Mouse (Mus musculus) stomach, embryonic 14.5 days (tissue): ENCODE results near the gene Inhbc. TPM values are rescaled to one million over a fixed set of nuclear protein-coding genes. Genes with fewer than 3 reads are reported as not detected.

Experiments used
- ATAC-seq: fragments of 200-750 bp; cut with Nextera tagmentation; 2 replicates; pipeline ENCODE4 v1.8.0; 2017; ENCODE audit warnings: low read depth, moderate TSS enrichment; ENCODE audit not compliant: insufficient number of reproducible peaks, insufficient read depth, low FRiP score
- H3K27ac ChIP-seq: fragments of 300-500 bp; sonication (generic); 2 replicates; pipeline ENCODE4 v1.5.1; 2014; ENCODE audit warnings: mild to moderate bottlenecking, low read length, moderate library complexity, mixed read lengths
- H3K27me3 ChIP-seq: fragments of 300-500 bp; sonication (generic); 2 replicates; pipeline ENCODE4 v1.6.1; 2014; ENCODE audit warnings: low read length, control low read depth, mixed read lengths; ENCODE audit not compliant: control insufficient read depth, insufficient read depth
- H3K36me3 ChIP-seq: fragments of 300-500 bp; sonication (generic); 2 replicates; pipeline ENCODE4 v1.6.1; 2014; ENCODE audit warnings: mild to moderate bottlenecking, control low read depth, low read length, moderate library complexity, mixed read lengths; ENCODE audit not compliant: control insufficient read depth, insufficient read depth
- H3K4me1 ChIP-seq: fragments of 300-500 bp; sonication (generic); 2 replicates; pipeline ENCODE4 v1.6.1; 2014; ENCODE audit warnings: low read length, control low read depth, mixed read lengths; ENCODE audit not compliant: control insufficient read depth, insufficient read depth
- H3K4me2 ChIP-seq: fragments of 300-500 bp; sonication (generic); replicated peaks from 2 replicates; pipeline ENCODE4 v1.6.1; 2014; ENCODE audit warnings: low read depth, low read length, control low read depth
- H3K4me3 ChIP-seq: fragments of 300-500 bp; sonication (generic); 2 replicates; pipeline ENCODE4 v1.5.1; 2014; ENCODE audit warnings: low read depth, low read length, control low read depth
- H3K9ac ChIP-seq: fragments of 300-500 bp; sonication (generic); replicated peaks from 2 replicates; pipeline ENCODE4 v1.6.1; 2014; ENCODE audit warnings: low read depth, mild to moderate bottlenecking, control low read depth, low read length, moderate library complexity, mixed read lengths
- H3K9me3 ChIP-seq: fragments of 300-500 bp; sonication (generic); 2 replicates; pipeline ENCODE4 v1.6.1; 2016; ENCODE audit warnings: low read depth, low read length, control low read depth; ENCODE audit not compliant: control insufficient read depth
- WGBS: fragments of 180-500 bp; shearing (Covaris S2); extraction: QIAGEN DNeasy Blood & Tissue Kit; methylation state at CpG from one replicate; pipeline ENCODE4 v1.1.7; 2014; 5-methylcytosine and 5-hydroxymethylcytosine counted together
- polyA plus RNA-seq: library from polyadenylated mRNA; unstranded; fragments of >200 nt; fragmentation: Nextera tagmentation; extraction: Ambion mirVana; gene quantifications from 2 replicates; pipeline ENCODE4 v1.2.1, GENCODE M21; 2014

The Inhbc gene
- polyA plus RNA-seq, result 0.35 TPM in 1 of 2 replicates, not detected in the other

- no peak for ATAC-seq
- Histone ChIP-seq H3K4me3 (no peak within 1 kb of the TSS), H3K9ac (no peak within 1 kb of the TSS), H3K4me1 (0 out of 2 replicates have a peak, but pooled peaks cover 7% of the 10 kb centered on the region), H3K9me3 (no peaks in the 10 kb centered on the region), H3K36me3 (no peaks in the 10 kb centered on the region), H3K27ac (no peak within 1 kb of the TSS), H3K4me2 (no peak within 1 kb of the TSS), H3K27me3 (no peaks in the 10 kb centered on the region)
- WGBS, result 73% methylated on average over 22 of the region's 22 CpGs
Measured at GRCm38 (mm10) chr10:127369834-127370820, at the start of gene Inhbc. Gene Inhbc, minus strand, starts transcription at chr10:127370431.

DNA sequence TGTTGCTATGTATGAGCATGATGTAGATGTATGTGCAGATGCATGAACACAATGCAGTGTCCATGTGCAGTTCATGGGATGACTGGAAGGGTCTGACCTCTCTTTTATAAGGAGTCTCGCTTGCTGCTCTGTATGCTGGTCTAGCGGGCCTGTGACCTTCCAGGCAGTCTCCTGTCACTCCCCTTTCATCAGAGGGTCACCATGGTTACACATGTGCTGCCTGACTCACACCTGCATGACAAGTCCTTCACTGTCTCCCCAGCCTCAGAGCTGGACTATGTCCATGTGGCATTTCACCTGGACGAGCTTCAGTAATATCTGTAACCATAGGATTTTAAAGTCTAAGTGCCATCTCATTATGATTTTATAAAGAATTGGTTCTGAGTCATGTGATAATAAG is 43.9 kb upstream of the Inhbc start:
- ATAC-seq, result no peak
- H3K4me1 ChIP-seq, result peaks cover 10% of the 10 kb centered on the region; the same call in 1 of the 2 replicates
- H3K4me3 ChIP-seq, result no peak overlapping the region
- peaks cover 3% of the 10 kb centered on the region; the same call in 1 of the 2 replicates for H3K36me3 ChIP-seq
- no peak overlapping the region for H3K4me2 ChIP-seq
- no peaks in the 10 kb centered on the region for H3K27me3 ChIP-seq
- H3K27ac ChIP-seq, result no peak overlapping the region
- 70% methylated on average over 3 of the region's 3 CpGs for WGBS
- no peaks in the 10 kb centered on the region for H3K9me3 ChIP-seq
- no peak overlapping the region for H3K9ac ChIP-seq

DNA sequence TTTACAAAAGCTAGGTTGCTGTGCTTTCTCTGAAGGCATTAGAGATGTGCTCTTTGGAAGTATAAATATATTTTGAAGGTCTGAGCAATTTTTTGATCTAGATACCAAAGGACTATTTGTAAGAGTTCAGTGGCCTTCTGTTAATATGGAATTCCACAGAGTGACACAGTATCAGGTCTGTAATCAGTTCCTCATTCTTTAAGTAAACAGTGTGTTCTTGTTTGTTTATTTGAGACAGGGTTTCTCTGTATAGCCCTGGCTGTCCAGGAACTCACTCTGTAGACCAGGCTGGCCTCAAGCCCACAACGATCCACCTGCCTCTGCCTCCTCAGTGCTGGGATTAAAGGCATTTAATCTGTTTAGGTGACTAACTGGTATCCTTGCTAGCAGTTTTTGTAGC is 43.4 kb upstream of the Inhbc start:
- 38% methylated on average over 1 of the region's 1 CpGs for WGBS
- H3K27me3 ChIP-seq, result no peaks in the 10 kb centered on the region
- no peak overlapping the region for H3K4me3 ChIP-seq
- ATAC-seq, result no peak
- peaks cover 10% of the 10 kb centered on the region; the same call in 1 of the 2 replicates for H3K4me1 ChIP-seq
- no peak overlapping the region for H3K9ac ChIP-seq
- H3K36me3 ChIP-seq, result peaks cover 3% of the 10 kb centered on the region; the same call in 1 of the 2 replicates
- H3K9me3 ChIP-seq, result no peaks in the 10 kb centered on the region
- no peak overlapping the region for H3K27ac ChIP-seq
- H3K4me2 ChIP-seq, result no peak overlapping the region

GRCm38 (mm10) chr10:127412776-127413175 is 42.5 kb upstream of the Inhbc start:
- no peak overlapping the region for H3K4me3 ChIP-seq
- H3K4me1 ChIP-seq, result peaks cover 10% of the 10 kb centered on the region; the same call in 1 of the 2 replicates
- no peak overlapping the region for H3K4me2 ChIP-seq
- no peak for ATAC-seq
- no peak overlapping the region for H3K9ac ChIP-seq
- H3K36me3 ChIP-seq, result peaks cover 3% of the 10 kb centered on the region; the same call in 1 of the 2 replicates
- no peak overlapping the region for H3K27ac ChIP-seq
- 81% methylated on average over 2 of the region's 2 CpGs for WGBS
- H3K9me3 ChIP-seq, result no peaks in the 10 kb centered on the region
- no peaks in the 10 kb centered on the region for H3K27me3 ChIP-seq

- H3K27me3 ChIP-seq, result no peaks in the 10 kb centered on the region
- H3K36me3 ChIP-seq, result peaks cover 3% of the 10 kb centered on the region; the same call in 1 of the 2 replicates
- no peak overlapping the region for H3K4me2 ChIP-seq
- no peak overlapping the region for H3K4me3 ChIP-seq
- H3K9ac ChIP-seq, result no peak overlapping the region
- no peak overlapping the region for H3K27ac ChIP-seq
- no peaks in the 10 kb centered on the region for H3K9me3 ChIP-seq
- no peak for ATAC-seq
- H3K4me1 ChIP-seq, result peaks cover 10% of the 10 kb centered on the region; the same call in 1 of the 2 replicates
- WGBS, result 38% methylated on average over 5 of the region's 5 CpGs
Measured at GRCm38 (mm10) chr10:127412101-127412500, 41.9 kb upstream of the Inhbc start.

DNA sequence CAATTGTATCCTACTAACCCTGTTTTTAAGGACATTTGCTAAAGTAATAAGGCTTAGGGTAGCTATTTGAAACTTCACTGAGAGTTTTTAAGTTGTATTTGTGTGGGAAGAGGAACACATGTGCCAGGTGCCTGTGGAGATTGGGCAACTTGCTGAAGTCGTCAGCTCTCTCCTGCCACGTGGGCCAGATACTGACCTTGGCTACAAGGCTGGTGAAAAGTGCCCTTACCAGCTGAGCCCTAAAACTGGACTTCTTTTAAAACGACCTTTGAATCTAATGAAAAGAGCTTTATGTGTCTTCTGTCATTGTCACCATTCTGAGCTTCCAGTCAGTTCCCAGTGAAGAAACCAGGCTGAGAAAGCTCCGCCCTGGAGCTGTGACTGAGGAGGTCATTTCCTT is 37.2 kb upstream of the Inhbc start:
- ATAC-seq, result no peak
- Histone ChIP-seq H3K9me3 (no peaks in the 10 kb centered on the region), H3K27me3 (no peaks in the 10 kb centered on the region), H3K9ac (no peak overlapping the region), H3K27ac (no peak overlapping the region), H3K4me1 (peaks cover 10% of the 10 kb centered on the region; the same call in 1 of the 2 replicates), H3K36me3 (peaks cover under 1% of the 10 kb centered on the region; the same call in 1 of the 2 replicates), H3K4me2 (no peak overlapping the region), H3K4me3 (no peak overlapping the region)
- WGBS, result 70% methylated on average over 4 of the region's 4 CpGs

DNA sequence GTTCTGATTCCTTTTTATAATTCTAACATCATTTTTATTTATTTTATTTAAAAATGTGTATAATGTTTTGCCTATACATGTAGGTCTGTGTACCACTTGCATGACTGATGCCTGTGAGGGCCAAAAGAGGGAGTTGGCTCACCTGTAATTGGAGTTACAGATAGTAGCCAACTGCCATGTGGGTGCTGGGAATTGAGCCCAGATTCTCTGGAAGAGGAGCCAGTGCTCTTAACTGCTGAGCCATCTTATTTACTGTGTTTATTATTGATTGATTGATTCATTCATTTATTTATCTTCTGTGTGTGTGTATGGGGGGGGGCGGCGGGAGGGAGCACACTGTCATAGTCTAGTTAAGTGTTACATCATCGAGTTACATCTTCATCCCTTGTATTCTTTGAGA is 34.5 kb upstream of the Inhbc start:
- no peak overlapping the region for H3K27ac ChIP-seq
- no peak overlapping the region for H3K9ac ChIP-seq
- peaks cover 4% of the 10 kb centered on the region for H3K36me3 ChIP-seq
- H3K4me2 ChIP-seq, result no peak overlapping the region
- no peaks in the 10 kb centered on the region for H3K9me3 ChIP-seq
- WGBS, result 93% methylated on average over 3 of the region's 3 CpGs
- no peaks in the 10 kb centered on the region for H3K4me1 ChIP-seq
- H3K27me3 ChIP-seq, result no peaks in the 10 kb centered on the region
- no peak overlapping the region for H3K4me3 ChIP-seq
- no peak for ATAC-seq

GRCm38 (mm10) chr10:127391774-127392173 is 21.5 kb upstream of the Inhbc start:
- no peak for ATAC-seq
- 85% methylated on average over 6 of the region's 6 CpGs for WGBS

More at GRCm38 (mm10) chr10:127391774-127392173, 21.5 kb upstream of the Inhbc start:
- Histone ChIP-seq H3K4me1 (no peaks in the 10 kb centered on the region), H3K36me3 (peaks cover 15% of the 10 kb centered on the region), H3K9ac (no peak overlapping the region), H3K4me3 (no peak overlapping the region), H3K27me3 (no peaks in the 10 kb centered on the region), H3K9me3 (no peaks in the 10 kb centered on the region), H3K4me2 (no peak overlapping the region), H3K27ac (no peak overlapping the region)
